Mouse (Mus musculus) Muller cell, postnatal 12 days (primary cell): ENCODE data around the gene Esrp2.

Experiments used
- DNase-seq: peaks from one replicate; pipeline ENCODE4 v3.0.0-alpha.2; 2015; ENCODE audit errors: inconsistent ontology term

The Esrp2 gene

DNA sequence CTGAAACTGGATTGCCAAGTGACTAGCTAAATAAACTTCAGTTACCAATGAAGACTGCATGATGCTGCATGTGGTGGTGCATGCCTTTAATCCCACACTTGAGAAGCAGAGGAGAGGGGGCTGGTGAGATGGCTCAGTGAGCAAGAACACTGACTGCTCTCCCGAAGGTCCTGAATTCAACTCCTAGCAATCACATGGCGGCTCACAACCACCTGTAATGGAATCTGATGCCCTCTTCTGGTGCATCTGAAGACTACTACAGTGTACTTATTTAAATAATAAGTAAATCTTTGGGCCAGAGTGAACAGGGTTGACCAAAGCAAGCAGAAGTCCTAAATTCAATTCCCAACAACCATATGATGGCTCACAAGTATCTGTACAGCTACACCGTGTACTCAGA lies 13.3 kb downstream of the Esrp2 start:
- DNase-seq: no peak

DNA sequence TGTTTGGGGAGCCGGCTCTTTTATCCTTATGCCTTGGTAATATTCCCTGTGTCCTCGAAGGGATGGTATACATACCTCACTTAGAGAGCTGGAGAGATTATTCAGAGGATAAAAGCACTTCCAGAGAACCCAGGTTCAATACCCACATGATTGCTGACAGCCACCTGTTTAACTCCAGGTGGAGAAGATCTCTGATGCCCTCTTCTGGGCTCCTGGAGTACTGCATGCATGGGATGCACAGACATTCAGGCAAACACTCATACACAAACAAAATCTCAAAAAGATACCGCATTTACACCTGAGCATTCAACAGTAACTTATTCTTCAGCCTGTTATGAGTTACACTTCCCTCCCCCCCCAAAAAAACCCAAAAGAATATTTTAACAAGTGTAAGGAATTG lies 20.9 kb downstream of the Esrp2 start:
- DNase-seq: no peak

DNA sequence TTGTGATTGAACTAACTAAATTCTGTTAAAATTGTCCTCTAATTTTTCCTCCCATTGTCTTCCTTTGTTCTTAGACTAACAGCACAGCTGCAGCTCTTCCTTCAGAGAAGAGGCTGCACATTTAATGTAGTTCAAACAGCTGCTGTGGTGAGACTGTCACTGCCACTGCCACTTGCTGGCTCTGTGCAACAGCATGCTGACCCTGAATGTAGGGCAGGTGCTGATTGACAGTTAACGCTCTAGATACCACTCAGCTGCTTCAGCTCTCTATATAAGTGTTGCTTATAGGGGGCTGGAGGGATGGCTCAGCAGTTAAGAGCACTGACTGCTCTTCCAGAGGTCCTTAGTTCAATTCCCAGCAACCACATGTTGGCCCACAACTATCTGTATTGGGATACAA lies 24.3 kb downstream of the Esrp2 start:
- DNase-seq: no peak

DNA sequence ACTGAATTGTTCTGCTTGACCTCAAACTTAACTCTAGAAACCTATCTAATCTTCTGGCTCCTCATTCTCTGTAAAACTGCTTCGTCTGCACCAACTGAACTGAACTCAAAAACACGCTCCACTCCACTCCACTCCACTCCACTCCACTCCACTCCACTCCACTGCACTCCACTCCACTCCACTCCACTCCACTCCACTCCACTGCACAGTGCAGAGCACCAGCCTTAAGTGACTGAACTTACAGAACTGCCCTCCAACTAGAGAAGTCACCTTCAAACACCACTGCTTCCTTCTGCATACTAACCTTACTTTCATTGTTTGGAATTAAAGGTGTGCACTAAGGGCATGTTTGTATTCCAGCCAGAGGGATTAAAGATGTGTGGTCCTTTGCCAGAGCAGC lies 24.7 kb downstream of the Esrp2 start:
- DNase-seq: no peak

DNA sequence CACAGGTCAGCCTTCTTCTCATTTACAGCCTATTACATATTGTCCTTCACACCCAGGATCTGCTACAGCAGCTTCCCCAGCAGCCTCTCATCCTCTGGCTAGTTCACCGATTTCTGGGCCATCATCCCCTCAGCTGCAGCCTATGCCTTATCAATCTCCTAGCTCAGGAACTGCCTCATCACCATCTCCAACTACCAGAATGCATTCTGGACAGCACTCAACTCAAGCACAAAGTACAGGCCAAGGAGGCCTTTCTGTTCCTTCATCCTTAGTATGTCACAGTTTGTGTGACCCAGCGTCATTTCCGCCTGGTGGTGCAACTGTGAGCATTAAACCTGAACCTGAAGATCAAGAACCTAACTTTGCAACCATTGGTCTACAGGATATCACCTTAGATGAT lies 28.0 kb downstream of the Esrp2 start:
- DNase-seq: no peak

DNA sequence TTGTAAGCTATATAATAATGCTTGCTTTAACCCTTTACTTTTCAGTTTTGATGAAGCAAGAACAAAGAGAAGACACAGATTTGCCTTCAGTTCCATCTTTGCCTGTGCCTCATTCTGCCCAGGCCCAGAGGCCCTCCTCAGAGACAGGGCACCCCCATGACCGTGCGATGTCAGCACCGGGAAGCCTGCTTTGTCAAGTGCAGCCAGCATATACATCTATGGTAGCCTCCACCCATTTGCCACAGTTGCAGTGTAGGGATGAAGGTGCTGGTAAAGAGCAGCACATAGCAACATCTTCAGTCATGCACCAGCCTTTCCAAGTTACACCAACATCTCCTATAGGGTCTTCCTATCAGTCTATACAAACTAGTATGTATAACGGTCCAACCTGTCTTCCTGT lies 28.7 kb downstream of the Esrp2 start:
- DNase-seq: no peak

DNA sequence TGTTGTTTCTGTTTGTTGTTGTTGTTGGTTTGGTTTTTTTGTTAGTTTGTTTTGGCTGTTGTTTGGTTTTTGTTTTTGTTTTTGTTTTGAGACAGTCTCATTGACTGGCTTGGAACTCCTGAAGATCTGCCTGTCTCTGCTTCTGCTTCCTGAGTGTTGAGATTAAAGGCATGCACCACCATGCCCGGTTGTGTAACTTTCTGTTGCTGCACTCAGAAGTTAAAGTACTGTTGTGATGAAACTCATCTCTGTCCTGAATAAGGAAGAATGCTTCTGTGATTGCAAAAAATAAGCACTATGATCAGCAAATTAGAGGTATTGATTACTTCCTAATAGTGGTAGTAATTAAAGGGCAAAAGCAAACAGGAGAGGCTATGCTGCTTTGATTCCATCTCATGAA lies 30.6 kb downstream of the Esrp2 start:
- DNase-seq: no peak

DNA sequence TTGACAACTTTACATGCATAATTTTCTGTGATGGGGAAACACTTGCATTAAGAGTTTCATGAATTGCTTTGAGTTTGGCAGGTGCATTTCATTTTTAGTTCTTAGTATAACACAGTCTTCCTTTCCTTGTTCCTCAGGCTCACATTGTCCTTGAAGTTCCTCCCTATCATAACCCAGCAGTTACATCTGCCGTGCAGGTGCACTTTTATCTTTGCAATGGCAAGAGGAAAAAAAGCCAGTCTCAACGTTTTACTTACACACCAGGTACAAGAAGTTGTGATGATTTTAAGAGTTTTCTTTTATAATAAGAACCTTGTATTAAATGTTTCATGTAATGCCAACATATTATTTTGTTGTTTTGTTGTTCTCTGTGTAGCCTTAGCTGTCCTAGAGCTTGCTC lies 32.9 kb downstream of the Esrp2 start:
- DNase-seq: no peak

DNA sequence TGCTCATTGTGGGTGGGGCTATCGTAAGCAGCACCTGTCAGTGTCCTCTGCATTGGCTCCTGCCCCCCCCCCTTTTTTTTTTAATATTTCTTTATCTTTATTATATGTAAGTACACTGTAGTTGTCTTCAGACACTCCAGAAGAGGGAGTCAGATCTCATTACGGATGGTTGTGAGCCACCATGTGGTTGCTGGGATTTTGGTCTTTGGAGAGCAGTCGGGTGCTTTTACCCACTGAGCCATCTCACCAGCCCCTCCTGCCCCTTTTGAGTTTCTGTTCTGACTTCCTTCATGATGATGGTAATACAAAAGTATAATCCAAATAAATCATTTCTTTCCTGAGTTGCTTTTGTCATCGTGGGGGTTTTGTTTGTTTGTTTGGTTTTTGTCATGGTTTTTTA lies 34.5 kb downstream of the Esrp2 start:
- DNase-seq: no peak
